Mouse (Mus musculus): ENCODE data around the gene Hdac8. TPM values are rescaled to one million over a fixed set of nuclear protein-coding genes. Genes with fewer than 3 reads are reported as not detected.

The Hdac8 gene
- polyA plus RNA-seq, 1 experiment from 2014 or later: 4.5 TPM

- Histone ChIP-seq H3K9me3 (ENCODE audit: control insufficient read depth, low read length) (no peaks in the 10 kb centered on the region), H3K4me3 (ENCODE audit: low read depth, low read length) (no peak overlapping the region), H3K27ac (replicated peaks; ENCODE audit: low read depth, low read length) (no peak overlapping the region), H3K9ac (ENCODE audit: low read length) (no peak overlapping the region), H3K27me3 (ENCODE audit: control insufficient read depth, insufficient read depth, low read length) (no peaks in the 10 kb centered on the region), H3K36me3 (ENCODE audit: control insufficient read depth, insufficient read depth, low read length) (no peaks in the 10 kb centered on the region), H3K4me1 (ENCODE audit: control insufficient read depth, insufficient read depth, low read length) (no peaks in the 10 kb centered on the region), H3K4me2 (ENCODE audit: low read depth, severe bottlenecking) (no peak overlapping the region)
- WGBS: 81% methylated on average over 5 of the region's 5 CpGs
- DNase-seq (ENCODE audit: low spot score) (no peak), ATAC-seq (ENCODE audit: insufficient number of reproducible peaks, low FRiP score, low TSS enrichment, low read depth) (no peak)
These were observed 186.4 kb downstream of the Hdac8 start for GRCm38 (mm10) chrX:102318782-102319181.

DNA sequence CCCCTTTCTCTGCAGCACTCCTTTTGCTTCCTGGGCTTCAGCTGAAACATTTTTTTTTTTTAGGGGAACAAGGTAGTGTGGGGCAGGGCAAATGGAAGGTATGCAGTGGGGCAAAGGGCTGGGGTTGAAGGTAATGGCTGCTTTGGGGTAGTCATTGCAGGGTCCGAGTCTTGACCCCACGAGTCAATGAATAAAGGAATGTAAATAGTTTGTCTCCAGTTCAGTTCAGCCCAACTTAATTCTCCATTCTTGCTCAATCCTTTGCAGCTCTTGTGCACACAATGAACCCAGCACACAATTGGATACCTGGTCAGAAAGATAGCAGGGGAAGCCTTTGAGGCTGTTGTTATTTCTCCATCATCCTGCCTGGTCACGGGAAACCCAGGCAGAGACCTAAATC lies 194.0 kb downstream of the Hdac8 start:
- Histone ChIP-seq H3K27ac (replicated peaks; ENCODE audit: low read depth, low read length) (no peak overlapping the region), H3K4me3 (ENCODE audit: low read depth, low read length) (no peak overlapping the region), H3K4me1 (ENCODE audit: control insufficient read depth, insufficient read depth, low read length) (0 out of 2 replicates have a peak, but pooled peaks cover 5% of the 10 kb centered on the region), H3K27me3 (ENCODE audit: control insufficient read depth, insufficient read depth, low read length) (peaks cover 10% of the 10 kb centered on the region; the same call in 1 of the 2 replicates), H3K9me3 (ENCODE audit: control insufficient read depth, low read length) (no peaks in the 10 kb centered on the region), H3K36me3 (ENCODE audit: control insufficient read depth, insufficient read depth, low read length) (no peaks in the 10 kb centered on the region), H3K4me2 (ENCODE audit: low read depth, severe bottlenecking) (no peak overlapping the region), H3K9ac (ENCODE audit: low read length) (no peak overlapping the region)
- ATAC-seq (ENCODE audit: insufficient number of reproducible peaks, low FRiP score, low TSS enrichment, low read depth) (no peak), DNase-seq (ENCODE audit: low spot score) (no peak)
- 63% methylated on average over 3 of the region's 3 CpGs for WGBS

DNA sequence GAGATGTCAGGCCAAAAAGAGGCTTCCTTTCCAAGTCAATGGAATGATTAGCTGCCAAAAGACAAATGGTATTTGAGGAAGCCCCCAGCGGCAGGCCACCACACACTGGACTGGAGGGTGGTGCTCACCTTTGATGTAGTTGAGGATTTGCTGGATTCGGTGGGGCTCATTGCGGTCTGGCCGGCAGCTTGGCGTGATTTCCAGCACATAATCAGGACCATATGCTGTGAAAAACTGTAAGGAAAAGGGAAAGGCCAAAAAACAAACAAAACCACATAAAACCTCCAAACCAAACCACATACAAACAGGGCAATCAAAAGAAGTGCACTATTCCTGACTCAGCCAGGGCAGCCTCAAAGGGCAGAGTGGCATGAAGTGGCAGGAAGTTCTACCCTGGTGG lies 197.6 kb downstream of the Hdac8 start:
- peak; percentile 33 for DNase-seq (ENCODE audit: low spot score)
- H3K4me1 ChIP-seq (ENCODE audit: control insufficient read depth, insufficient read depth, low read length): peaks cover 11% of the 10 kb centered on the region; the same call in 1 of the 2 replicates
- H3K27ac ChIP-seq (replicated peaks; ENCODE audit: low read depth, low read length): no peak overlapping the region
- H3K9me3 ChIP-seq (ENCODE audit: control insufficient read depth, low read length): no peaks in the 10 kb centered on the region
- no peak overlapping the region for H3K4me3 ChIP-seq (ENCODE audit: low read depth, low read length)
- H3K4me2 ChIP-seq (ENCODE audit: low read depth, severe bottlenecking): no peak overlapping the region
- no peak overlapping the region for H3K9ac ChIP-seq (ENCODE audit: low read length)
- H3K27me3 ChIP-seq (ENCODE audit: control insufficient read depth, insufficient read depth, low read length): peaks cover 18% of the 10 kb centered on the region; the same call in 1 of the 2 replicates
- WGBS: 58% methylated on average over 5 of the region's 5 CpGs
- no peak for ATAC-seq (ENCODE audit: insufficient number of reproducible peaks, low FRiP score, low TSS enrichment, low read depth)
- H3K36me3 ChIP-seq (ENCODE audit: control insufficient read depth, insufficient read depth, low read length): no peaks in the 10 kb centered on the region

- Histone ChIP-seq H3K4me1 (ENCODE audit: control insufficient read depth, insufficient read depth, low read length) (peaks cover 12% of the 10 kb centered on the region; the same call in 1 of the 2 replicates), H3K27me3 (ENCODE audit: control insufficient read depth, insufficient read depth, low read length) (peaks cover 17% of the 10 kb centered on the region; the same call in 1 of the 2 replicates), H3K36me3 (ENCODE audit: control insufficient read depth, insufficient read depth, low read length) (no peaks in the 10 kb centered on the region), H3K4me2 (ENCODE audit: low read depth, severe bottlenecking) (no peak overlapping the region), H3K9ac (ENCODE audit: low read length) (no peak overlapping the region), H3K9me3 (ENCODE audit: control insufficient read depth, low read length) (no peaks in the 10 kb centered on the region), H3K27ac (replicated peaks; ENCODE audit: low read depth, low read length) (no peak overlapping the region), H3K4me3 (ENCODE audit: low read depth, low read length) (no peak overlapping the region)
- ATAC-seq (ENCODE audit: insufficient number of reproducible peaks, low FRiP score, low TSS enrichment, low read depth) (no peak), DNase-seq (ENCODE audit: low spot score) (no peak)
- WGBS: 62% methylated on average over 4 of the region's 4 CpGs
These were observed 199.4 kb downstream of the Hdac8 start for GRCm38 (mm10) chrX:102305806-102306205.

- 72% methylated on average over 4 of the region's 4 CpGs for WGBS
- H3K27ac ChIP-seq (replicated peaks; ENCODE audit: low read depth, low read length): no peak overlapping the region
- H3K27me3 ChIP-seq (ENCODE audit: control insufficient read depth, insufficient read depth, low read length): peaks cover 15% of the 10 kb centered on the region; the same call in 1 of the 2 replicates
These were observed 200.2 kb downstream of the Hdac8 start for GRCm38 (mm10) chrX:102304914-102305313.

DNA sequence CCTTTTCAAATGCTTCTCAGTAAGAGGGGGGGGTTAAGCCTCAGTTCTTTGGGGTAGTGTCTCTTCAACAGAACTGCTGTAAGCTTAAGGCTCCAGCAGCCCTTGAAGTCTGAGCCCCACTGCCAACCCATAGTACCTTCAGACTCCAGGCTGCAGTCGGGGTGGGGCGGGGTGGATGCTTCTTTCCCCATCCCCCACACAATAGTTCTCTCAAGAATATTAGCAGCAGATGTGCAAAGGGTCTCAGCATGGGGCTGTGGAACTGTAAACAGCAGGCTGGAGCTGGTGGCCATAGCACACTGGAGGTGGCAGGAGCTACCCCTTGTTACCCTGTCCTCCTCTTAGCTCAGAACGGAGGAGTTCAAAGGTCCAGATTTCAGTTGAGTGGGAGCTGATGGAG lies 202.7 kb downstream of the Hdac8 start:
- DNase-seq (ENCODE audit: low spot score) (peak; percentile 29), ATAC-seq (ENCODE audit: insufficient number of reproducible peaks, low FRiP score, low TSS enrichment, low read depth) (no peak)
- Histone ChIP-seq H3K9ac (ENCODE audit: low read length) (no peak overlapping the region), H3K27ac (replicated peaks; ENCODE audit: low read depth, low read length) (peak overlapping the region; percentile 12; the same call in 1 of the 2 replicates), H3K4me2 (ENCODE audit: low read depth, severe bottlenecking) (no peak overlapping the region), H3K4me1 (ENCODE audit: control insufficient read depth, insufficient read depth, low read length) (peaks cover 8% of the 10 kb centered on the region; the same call in 1 of the 2 replicates), H3K9me3 (ENCODE audit: control insufficient read depth, low read length) (no peaks in the 10 kb centered on the region), H3K27me3 (ENCODE audit: control insufficient read depth, insufficient read depth, low read length) (peaks cover 12% of the 10 kb centered on the region; the same call in 1 of the 2 replicates), H3K36me3 (ENCODE audit: control insufficient read depth, insufficient read depth, low read length) (no peaks in the 10 kb centered on the region), H3K4me3 (ENCODE audit: low read depth, low read length) (no peak overlapping the region)
- 32% methylated on average over 3 of the region's 3 CpGs for WGBS

More at GRCm38 (mm10) chrX:102304914-102305313, 200.2 kb downstream of the Hdac8 start:
- no peak overlapping the region for H3K4me2 ChIP-seq (ENCODE audit: low read depth, severe bottlenecking)
- no peak for DNase-seq (ENCODE audit: low spot score)
- H3K36me3 ChIP-seq (ENCODE audit: control insufficient read depth, insufficient read depth, low read length): no peaks in the 10 kb centered on the region
- no peak overlapping the region for H3K9ac ChIP-seq (ENCODE audit: low read length)
- no peak for ATAC-seq (ENCODE audit: insufficient number of reproducible peaks, low FRiP score, low TSS enrichment, low read depth)
- H3K4me1 ChIP-seq (ENCODE audit: control insufficient read depth, insufficient read depth, low read length): peaks cover 12% of the 10 kb centered on the region; the same call in 1 of the 2 replicates
- H3K9me3 ChIP-seq (ENCODE audit: control insufficient read depth, low read length): no peaks in the 10 kb centered on the region
- H3K4me3 ChIP-seq (ENCODE audit: low read depth, low read length): no peak overlapping the region

DNA sequence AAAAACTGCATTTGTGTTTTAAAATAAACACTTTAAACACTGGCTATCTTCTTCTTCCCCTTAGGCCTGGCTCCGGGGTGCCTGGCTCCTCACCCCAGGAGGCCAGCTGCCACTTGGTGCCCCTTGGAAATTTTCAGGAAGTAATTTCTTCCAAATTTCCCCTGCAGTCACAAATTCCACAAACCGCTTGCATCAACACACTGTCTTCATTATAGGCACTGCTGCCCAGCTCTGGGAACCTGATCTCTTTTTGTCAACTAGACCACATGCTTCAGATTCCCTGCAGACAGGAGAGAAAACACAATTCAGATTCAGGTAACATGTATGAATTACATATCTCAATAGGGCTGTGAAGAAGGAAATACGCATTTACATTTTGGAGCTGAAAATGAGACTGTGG lies 220.3 kb downstream of the Hdac8 start:
- ATAC-seq (ENCODE audit: insufficient number of reproducible peaks, low FRiP score, low TSS enrichment, low read depth) (no peak), DNase-seq (ENCODE audit: low spot score) (no peak)
- Histone ChIP-seq H3K4me2 (ENCODE audit: low read depth, severe bottlenecking) (no peak overlapping the region), H3K27me3 (ENCODE audit: control insufficient read depth, insufficient read depth, low read length) (no peaks in the 10 kb centered on the region), H3K4me1 (ENCODE audit: control insufficient read depth, insufficient read depth, low read length) (0 out of 2 replicates have a peak, but pooled peaks cover 8% of the 10 kb centered on the region), H3K9ac (ENCODE audit: low read length) (no peak overlapping the region), H3K4me3 (ENCODE audit: low read depth, low read length) (no peak overlapping the region), H3K9me3 (ENCODE audit: control insufficient read depth, low read length) (no peaks in the 10 kb centered on the region), H3K36me3 (ENCODE audit: control insufficient read depth, insufficient read depth, low read length) (no peaks in the 10 kb centered on the region), H3K27ac (replicated peaks; ENCODE audit: low read depth, low read length) (no peak overlapping the region)
- 47% methylated on average over 3 of the region's 3 CpGs for WGBS

DNA sequence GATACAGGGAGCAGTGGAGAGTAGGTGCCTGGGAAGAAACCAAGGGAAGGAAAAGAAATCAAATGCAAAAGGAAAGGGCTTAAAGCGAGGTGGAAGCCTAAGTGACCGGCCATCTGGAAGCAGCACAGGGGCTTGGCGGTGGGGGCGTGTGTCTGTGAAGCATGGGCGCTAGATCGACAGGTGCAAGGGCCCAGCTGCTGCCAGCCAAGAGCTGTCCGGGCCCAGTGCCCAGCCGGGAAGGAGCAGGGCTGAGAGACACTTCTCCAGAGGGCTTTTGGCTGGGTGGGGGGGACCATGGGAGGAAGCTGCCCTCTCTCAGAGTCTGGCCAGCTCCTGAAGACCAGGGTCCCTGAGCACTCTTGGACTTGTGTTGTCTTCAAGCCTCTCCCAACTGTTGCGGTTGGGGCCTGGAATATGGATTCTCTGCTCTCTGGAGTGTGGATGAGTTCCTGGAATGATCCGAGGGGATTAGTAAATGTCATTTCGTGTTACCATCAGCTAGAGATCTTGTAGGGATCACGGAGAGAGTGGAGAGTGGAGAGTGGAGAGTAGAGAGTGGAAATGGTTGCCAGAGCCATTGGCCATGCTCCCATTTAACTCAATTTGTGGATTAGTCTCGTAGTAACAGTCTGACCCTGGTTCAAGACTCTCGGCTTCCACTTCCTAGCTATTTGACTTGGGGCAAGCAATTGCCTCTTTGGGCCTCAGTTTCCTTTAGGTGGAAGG lies 242.4 kb downstream of the Hdac8 start:
- no peak for DNase-seq (ENCODE audit: low spot score)
- no peaks in the 10 kb centered on the region for H3K36me3 ChIP-seq (ENCODE audit: control insufficient read depth, insufficient read depth, low read length)
- H3K9ac ChIP-seq (ENCODE audit: low read length): no peak overlapping the region
- H3K27me3 ChIP-seq (ENCODE audit: control insufficient read depth, insufficient read depth, low read length): peaks cover 2% of the 10 kb centered on the region; the same call in 1 of the 2 replicates
- H3K27ac ChIP-seq (replicated peaks; ENCODE audit: low read depth, low read length): no peak overlapping the region
- WGBS: 82% methylated on average over 14 of the region's 14 CpGs
- ATAC-seq (ENCODE audit: insufficient number of reproducible peaks, low FRiP score, low TSS enrichment, low read depth): no peak
- no peaks in the 10 kb centered on the region for H3K9me3 ChIP-seq (ENCODE audit: control insufficient read depth, low read length)
- H3K4me2 ChIP-seq (ENCODE audit: low read depth, severe bottlenecking): no peak overlapping the region
- no peak overlapping the region for H3K4me3 ChIP-seq (ENCODE audit: low read depth, low read length)
- no peaks in the 10 kb centered on the region for H3K4me1 ChIP-seq (ENCODE audit: control insufficient read depth, insufficient read depth, low read length)
